Mouse (Mus musculus) kidney, adult 2 months (tissue): ENCODE data around the gene Efr3b.
"Not testable (repeated sequence)": the region's sequence is repeated elsewhere in the genome, so short reads cannot be mapped to it uniquely, and the experiment has no call there.

Experiments
- CTCF ChIP-seq: fragments of 200-500 bp; conservative IDR thresholded peaks from 2 replicates; pipeline ENCODE4 v1.5.1; 2011; ENCODE audit warnings: low read depth, mild to moderate bottlenecking, control low read depth, low read length, moderate library complexity, mixed read lengths; ENCODE audit not compliant: insufficient read depth, insufficient read length
- POLR2A ChIP-seq: fragments of 200-500 bp; IDR thresholded peaks from one replicate; pipeline ENCODE4 v1.6.1; 2011; ENCODE audit warnings: low read depth, low read length, control low read depth

DNA sequence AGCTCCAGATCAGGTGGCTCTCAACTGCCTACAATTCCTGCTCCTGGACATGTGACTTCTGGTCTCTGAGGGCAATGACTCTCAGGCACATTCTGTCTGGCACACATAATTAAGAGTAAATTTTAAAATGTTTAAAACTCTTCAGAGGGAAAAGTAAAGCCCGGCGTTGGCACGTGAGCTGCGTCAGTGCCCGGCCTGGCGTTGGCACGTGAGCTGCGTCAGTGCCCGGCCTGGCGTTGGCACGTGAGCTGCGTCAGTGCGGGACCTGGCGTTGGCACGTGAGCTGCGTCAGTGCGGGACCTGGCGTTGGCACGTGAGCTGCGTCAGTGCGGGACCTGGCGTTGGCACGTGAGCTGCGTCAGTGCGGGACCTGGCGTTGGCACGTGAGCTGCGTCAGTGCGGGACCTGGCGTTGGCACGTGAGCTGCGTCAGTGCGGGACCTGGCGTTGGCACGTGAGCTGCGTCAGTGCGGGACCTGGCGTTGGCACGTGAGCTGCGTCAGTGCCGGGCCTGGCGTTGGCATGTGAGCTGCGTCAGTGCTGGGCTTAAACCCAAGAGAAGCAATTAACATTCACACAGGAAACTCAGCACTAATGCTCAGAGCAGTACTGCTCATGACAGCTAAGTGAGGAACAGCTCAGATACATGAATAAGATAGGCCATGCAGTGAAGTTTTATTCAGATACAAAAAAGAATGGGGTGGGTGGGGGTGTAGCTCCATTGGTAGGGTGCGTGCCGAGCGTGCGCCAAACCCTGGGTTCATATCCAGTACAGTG, 108.4 kb downstream of the Efr3b start:
- not testable (repeated sequence) for TF ChIP-seq POLR2A, CTCF
